Mouse (Mus musculus): ENCODE measurements around the gene Rhot1.

DNA sequence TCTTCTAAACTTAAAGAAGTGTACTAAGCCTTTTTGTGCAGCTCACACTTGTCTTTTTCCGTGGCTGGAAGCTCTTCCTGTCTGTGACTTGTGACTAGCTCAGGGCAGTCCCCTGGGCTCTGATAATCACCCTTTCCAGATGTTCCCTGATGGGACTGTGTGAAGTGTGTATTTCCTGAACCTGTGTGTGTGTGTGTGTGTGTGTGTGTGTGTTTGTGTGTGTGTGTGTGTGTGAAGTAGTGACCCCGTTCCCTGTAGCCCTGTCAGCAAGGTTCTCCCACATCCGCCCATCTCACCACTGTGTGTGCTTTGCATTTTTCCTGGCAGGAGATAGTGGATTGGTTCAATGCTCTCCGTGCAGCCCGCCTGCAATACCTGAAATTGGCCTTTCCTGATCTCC is 38.5 kb upstream of the Rhot1 start:
- TF ChIP-seq CTCF (IDR thresholded peaks at IDR 0.05) (no peak), POLR2A (IDR thresholded peaks at IDR 0.05; ENCODE audit: insufficient read depth, low read depth, low read length) (no peak), EP300 (IDR thresholded peaks at IDR 0.05; ENCODE audit: insufficient read depth, low read depth, low read length) (0 out of 2 replicates have a peak, but pooled peaks have one; percentile 33)

Data from heart, adult 2 months (tissue).